Mouse (Mus musculus) ES-Bruce4 (cell line): ENCODE measurements around the gene Ube2l3.
A peak's percentile ranks its signal among the peaks of the same experiment; 100 is the strongest.

ENCODE experiments used
- CTCF ChIP-seq: IDR thresholded peaks from one replicate; pipeline ENCODE4 v1.8.1; 2011; ENCODE audit warnings: low read depth, low read length
- EP300 ChIP-seq: IDR thresholded peaks from 2 replicates; pipeline ENCODE4 v1.6.1; 2011; ENCODE audit warnings: low read depth, low read length; ENCODE audit not compliant: insufficient read depth
- POLR2A ChIP-seq: IDR thresholded peaks from one replicate; pipeline ENCODE4 v1.8.1; 2011; ENCODE audit warnings: low read length; ENCODE audit not compliant: insufficient read depth

- TF ChIP-seq POLR2A (peak; percentile 46), CTCF (peak; percentile 63), EP300 (no peak)
Observed at GRCm38 (mm10) chr16:17132089-17132905, 70.2 kb downstream of the Ube2l3 start, which contains the start of gene Sdf2l1.
